Mouse (Mus musculus) cerebellum, adult 11 months (tissue): ENCODE measurements at regions not wholly inside any gene's neighbourhood (a gene's known extent, or its start where the extent isn't known, plus 50 kb on each side); places are given as distances from the start of the nearest gene placed in this dataset.

Experiments used
- DNase-seq: peaks from one replicate; pipeline ENCODE4 v3.0.0; 2022

DNA sequence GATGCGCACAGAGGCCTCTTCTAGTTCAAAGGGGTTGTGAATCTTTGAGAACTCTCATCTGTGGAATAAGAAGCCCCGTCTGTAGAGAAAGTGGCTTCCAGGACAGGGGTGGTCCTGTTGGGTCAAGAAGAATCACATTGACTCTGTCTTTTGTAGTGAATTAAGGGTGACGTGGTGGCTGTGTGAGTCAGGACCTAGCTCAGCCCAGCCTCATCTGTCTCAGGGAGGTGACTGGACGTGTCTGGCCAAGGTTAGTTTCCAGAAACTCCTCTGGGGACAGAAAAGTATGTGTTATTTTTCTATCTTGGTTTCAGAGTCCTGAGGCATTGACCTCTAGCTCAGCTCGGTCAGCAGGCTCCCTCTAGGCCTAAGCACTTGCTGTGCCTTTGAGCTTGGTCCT, 73.3 kb upstream of the Lep start:
- DNase-seq: no peak

DNA sequence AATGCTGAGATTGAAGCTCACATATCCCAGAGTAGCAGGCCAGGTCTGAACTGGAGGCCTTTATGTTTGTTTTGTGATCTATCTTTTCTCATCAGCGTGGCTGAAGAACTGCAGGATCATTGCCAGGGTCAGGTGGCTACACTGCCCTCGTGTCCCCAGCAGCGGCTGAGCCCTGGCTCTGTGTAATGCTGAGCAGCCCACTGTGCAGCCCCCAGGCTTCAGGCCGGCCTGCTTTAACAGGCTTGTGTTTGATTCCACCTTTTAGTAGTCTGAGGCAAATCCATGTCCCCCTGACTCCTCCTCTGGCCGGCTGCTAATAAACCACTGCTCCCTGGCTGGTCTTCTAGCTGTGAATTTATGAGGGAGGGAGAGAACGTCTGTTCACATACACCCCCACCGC, 72.6 kb upstream of the Lep start:
- no peak for DNase-seq

GRCm38 (mm10) chr6:28989433-28989832, 70.6 kb upstream of the Lep start:
- DNase-seq: peak; percentile 42

DNA sequence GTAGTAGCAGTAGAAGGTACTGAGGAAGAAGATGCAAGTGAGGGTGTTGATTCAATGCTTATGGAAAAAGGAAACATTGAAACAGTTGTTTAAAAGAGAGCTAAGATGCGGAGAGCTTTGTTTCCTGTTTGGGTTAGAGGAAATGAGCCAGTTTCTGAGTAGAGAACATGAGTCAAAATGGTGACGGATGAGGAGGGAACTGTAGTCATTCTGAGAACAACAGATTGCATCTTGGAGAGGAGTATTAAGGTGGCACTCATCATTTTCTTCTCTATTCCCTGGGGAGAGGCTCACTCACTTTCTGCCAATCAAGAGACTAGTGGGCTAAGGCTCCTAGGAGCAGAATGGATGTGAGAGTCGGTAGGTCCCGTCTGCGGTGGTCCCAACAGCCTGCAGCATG, 69.8 kb upstream of the Lep start:
- DNase-seq: no peak

DNA sequence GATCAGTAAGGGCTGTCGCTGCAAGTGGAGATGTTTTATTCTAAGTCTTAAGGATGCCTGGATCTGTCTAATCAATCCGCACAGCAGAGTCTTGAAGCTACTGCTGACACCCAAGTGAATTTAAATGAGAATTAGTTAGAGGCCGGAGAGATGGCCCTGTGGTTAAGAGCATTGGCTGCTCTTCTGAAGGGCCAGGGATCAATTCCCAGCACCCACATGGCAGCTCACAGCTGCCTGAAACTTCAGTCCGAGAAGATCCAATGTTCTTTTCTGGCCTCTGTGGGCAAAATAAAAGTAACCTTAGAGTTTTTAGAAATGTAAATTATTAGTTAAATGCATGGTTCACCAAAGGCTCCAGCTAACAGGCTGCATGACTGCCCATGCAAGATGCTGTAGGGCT, 65.5 kb upstream of the Lep start:
- DNase-seq: no peak

- DNase-seq: no peak
Measured at GRCm38 (mm10) chr6:28995701-28996100, 64.3 kb upstream of the Lep start.

- no peak for DNase-seq
Measured at GRCm38 (mm10) chr6:28999386-29000094, 60.5 kb upstream of the Lep start.

- DNase-seq: no peak
Measured at GRCm38 (mm10) chr6:29002141-29002540, 57.9 kb upstream of the Lep start.

- DNase-seq: no peak
Measured at GRCm38 (mm10) chr6:29002811-29003210, 57.2 kb upstream of the Lep start.

DNA sequence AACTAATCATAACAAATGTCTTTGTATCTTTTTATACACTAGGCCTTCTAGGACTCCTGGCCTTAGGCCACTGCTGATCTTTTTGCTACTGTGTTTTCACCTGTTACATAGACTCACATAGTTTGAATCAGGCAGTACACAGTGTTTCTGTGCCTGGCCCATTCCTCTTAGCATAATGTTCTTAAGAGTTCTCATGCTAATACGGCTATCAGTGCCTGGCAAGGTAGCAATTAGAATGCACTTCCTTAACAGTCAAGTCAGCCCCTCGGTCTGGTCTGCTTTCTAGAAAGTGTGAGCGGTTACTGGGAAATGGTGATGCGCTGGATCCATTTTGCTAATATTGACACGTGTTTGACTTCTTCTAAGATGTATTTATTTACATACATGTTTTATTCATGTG, 54.2 kb upstream of the Lep start:
- no peak for DNase-seq
